Mouse (Mus musculus): ENCODE data around the gene Slit3.

DNA sequence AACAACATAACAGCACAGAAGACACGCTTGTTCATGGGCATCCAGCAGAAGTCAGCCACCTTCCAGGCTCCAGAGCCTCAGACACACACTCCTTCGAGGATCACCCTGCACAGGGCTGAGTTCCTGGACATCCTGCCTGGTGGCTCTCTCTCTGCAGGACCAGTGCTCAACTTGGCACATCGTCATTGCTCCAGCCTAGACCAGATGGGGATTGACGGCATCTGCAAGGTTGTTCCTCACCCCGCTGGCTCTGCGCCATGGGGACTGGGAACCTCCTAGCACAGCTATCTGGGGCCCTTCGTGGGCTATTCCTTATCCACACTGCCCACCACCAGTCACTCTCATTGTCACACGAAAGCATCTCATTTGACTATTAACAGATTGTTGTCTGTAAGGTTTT, 216.5 kb downstream of the Slit3 start:
- no peak for TF ChIP-seq CTCF (IDR thresholded peaks at IDR 0.05; ENCODE audit: low read depth, low read length)
- no peak for TF ChIP-seq GATA1 (IDR thresholded peaks at IDR 0.05; ENCODE audit: borderline replicate concordance, low read length)
- TF ChIP-seq TAL1 (conservative IDR thresholded peaks at IDR 0.05; ENCODE audit: low read depth, low read length) = no peak
- TF ChIP-seq POLR2AphosphoS5 (IDR thresholded peaks at IDR 0.05; ENCODE audit: insufficient replicate concordance, low read depth, low read length) = no peak
- no peak for TF ChIP-seq GATA2 (IDR thresholded peaks at IDR 0.05; ENCODE audit: borderline replicate concordance, low read depth, low read length)

Measured in G1E (cell line).